Mouse (Mus musculus) stomach, postnatal 0 days (tissue): ENCODE measurements around the gene Epb41.

Source experiments
- CTCF ChIP-seq: IDR thresholded peaks from 2 replicates; pipeline ENCODE4 v1.5.1; 2016; ENCODE audit warnings: antibody characterized with exemption, low read depth, mild to moderate bottlenecking, moderate library complexity
- EP300 ChIP-seq: optimal IDR thresholded peaks from 2 replicates; pipeline ENCODE3; 2016; ENCODE audit warnings: antibody characterized with exemption

GRCm38 (mm10) chr4:132060040-132060832, 14.9 kb downstream of the Epb41 start:
- TF ChIP-seq EP300 (no peak), CTCF (no peak)
